Mouse (Mus musculus): ENCODE results near the gene Gpbp1.

Gpbp1 gene

GRCm38 (mm10) chr13:111489802-111490723 is at the start of gene Gpbp1:
Gpbp1 (minus strand) TSS chr13:111490111.
- peak; percentile 100 for DNase-seq

- no peak for DNase-seq
These were observed 47.8 kb upstream of the Gpbp1 start for GRCm38 (mm10) chr13:111537718-111538117.

- DNase-seq = no peak
These were observed 46.4 kb upstream of the Gpbp1 start for GRCm38 (mm10) chr13:111536207-111536887.

GRCm38 (mm10) chr13:111534131-111534530 is 44.2 kb upstream of the Gpbp1 start:
- no peak for DNase-seq

GRCm38 (mm10) chr13:111532178-111532948 is 42.5 kb upstream of the Gpbp1 start:
- no peak for DNase-seq

GRCm38 (mm10) chr13:111531701-111532100 is 41.8 kb upstream of the Gpbp1 start:
- no peak for DNase-seq

GRCm38 (mm10) chr13:111524277-111524676 is 34.4 kb upstream of the Gpbp1 start:
- no peak for DNase-seq

GRCm38 (mm10) chr13:111522336-111522735 is 32.4 kb upstream of the Gpbp1 start:
- no peak for DNase-seq

- no peak for DNase-seq
These were observed 30.5 kb upstream of the Gpbp1 start for GRCm38 (mm10) chr13:111520456-111520855.

GRCm38 (mm10) chr13:111518332-111518731 is 28.4 kb upstream of the Gpbp1 start:
- no peak for DNase-seq

- DNase-seq = no peak
These were observed 26.7 kb upstream of the Gpbp1 start for GRCm38 (mm10) chr13:111516385-111517150.

GRCm38 (mm10) chr13:111509385-111509784 is 19.5 kb upstream of the Gpbp1 start:
- DNase-seq = no peak

- DNase-seq = no peak
These were observed 18.7 kb upstream of the Gpbp1 start for GRCm38 (mm10) chr13:111508645-111509044.

- DNase-seq = no peak
These were observed 4.6 kb upstream of the Gpbp1 start for GRCm38 (mm10) chr13:111494330-111495029.

- no peak for DNase-seq
These were observed 1.3 kb upstream of the Gpbp1 start for GRCm38 (mm10) chr13:111491046-111491756.

- DNase-seq = peak; percentile 61
These were observed 459 bp downstream of the Gpbp1 start for GRCm38 (mm10) chr13:111489502-111489801.

- DNase-seq = peak; percentile 63
These were observed 1.0 kb downstream of the Gpbp1 start for GRCm38 (mm10) chr13:111488651-111489501.

- DNase-seq = no peak
These were observed 12.2 kb downstream of the Gpbp1 start for GRCm38 (mm10) chr13:111477695-111478094.

GRCm38 (mm10) chr13:111470562-111471237 is 19.2 kb downstream of the Gpbp1 start:
- no peak for DNase-seq

- DNase-seq = no peak
These were observed 22.6 kb downstream of the Gpbp1 start for GRCm38 (mm10) chr13:111467350-111467749.

All from liver (tissue).